Mouse (Mus musculus): ENCODE measurements around the gene Slc50a1. TPM values are rescaled to one million over a fixed set of nuclear protein-coding genes. Genes with fewer than 3 reads are reported as not detected.

Slc50a1 gene
- polyA plus RNA-seq, 1 experiment from 2014 or later = 22.2 TPM

DNA sequence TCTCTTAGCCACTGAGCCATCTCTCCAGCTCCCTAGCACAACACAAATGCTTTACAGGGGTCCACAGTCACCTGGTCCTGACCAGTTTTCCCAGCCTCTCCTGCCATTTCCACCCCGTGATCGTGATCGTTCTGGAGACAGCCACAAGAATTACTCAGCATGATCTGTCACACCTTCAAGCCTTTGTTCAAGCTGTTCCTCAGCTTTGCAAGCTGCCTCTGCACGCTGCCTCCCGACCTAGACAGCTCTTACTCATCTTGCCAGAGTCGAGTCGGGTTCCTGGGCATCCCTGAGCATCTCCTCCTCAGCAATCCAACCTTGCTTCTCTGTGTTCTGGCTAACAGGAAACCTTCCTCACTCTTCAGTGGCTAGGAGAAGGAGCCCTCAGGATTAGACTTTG lies 11.3 kb downstream of the Slc50a1 start, which contains the start of gene Dpm3:
TSS of gene Dpm3 (plus strand) at position 283 of the 400 bp plus-strand sequence.
- ATAC-seq (ENCODE audit: low read depth) = no peak
- H3K4me1 ChIP-seq (ENCODE audit: control insufficient read depth, low read depth, low read length) = no peaks in the 10 kb centered on the region; the same call in 1 of the 2 replicates
- no peak within 1 kb of the TSS for H3K4me2 ChIP-seq (ENCODE audit: low read depth, low read length)
- 0 out of 2 replicates have a peak, but pooled peaks cover 2% of the 10 kb centered on the region for H3K27me3 ChIP-seq (ENCODE audit: control insufficient read depth, insufficient read depth, low read depth, low read length)
- WGBS (ENCODE audit: insufficient replicate concordance) = 45% methylated on average over 7 of the region's 7 CpGs
- no peak within 1 kb of the TSS for H3K9ac ChIP-seq (ENCODE audit: low read depth, low read length)
- no peaks in the 10 kb centered on the region for H3K36me3 ChIP-seq (ENCODE audit: control insufficient read depth, insufficient read depth)
- H3K27ac ChIP-seq (ENCODE audit: low read length) = no peak within 1 kb of the TSS
- H3K9me3 ChIP-seq (replicated peaks; ENCODE audit: control insufficient read depth, low read length) = no peaks in the 10 kb centered on the region
- no peak within 1 kb of the TSS for H3K4me3 ChIP-seq (ENCODE audit: low read depth, low read length)

- no peak for ATAC-seq (ENCODE audit: low read depth)
- Histone ChIP-seq H3K4me1 (ENCODE audit: control insufficient read depth, low read depth, low read length) (peaks cover 5% of the 10 kb centered on the region), H3K9ac (ENCODE audit: low read depth, low read length) (no peak overlapping the region), H3K27ac (ENCODE audit: low read length) (no peak overlapping the region), H3K4me2 (ENCODE audit: low read depth, low read length) (no peak overlapping the region), H3K9me3 (replicated peaks; ENCODE audit: control insufficient read depth, low read length) (no peaks in the 10 kb centered on the region), H3K36me3 (ENCODE audit: control insufficient read depth, insufficient read depth) (no peaks in the 10 kb centered on the region), H3K27me3 (ENCODE audit: control insufficient read depth, insufficient read depth, low read depth, low read length) (peaks cover 8% of the 10 kb centered on the region), H3K4me3 (ENCODE audit: low read depth, low read length) (no peak overlapping the region)
- 50% methylated on average over 5 of the region's 5 CpGs for WGBS (ENCODE audit: insufficient replicate concordance)
Measured at GRCm38 (mm10) chr3:89256177-89256576, 14.2 kb downstream of the Slc50a1 start.

DNA sequence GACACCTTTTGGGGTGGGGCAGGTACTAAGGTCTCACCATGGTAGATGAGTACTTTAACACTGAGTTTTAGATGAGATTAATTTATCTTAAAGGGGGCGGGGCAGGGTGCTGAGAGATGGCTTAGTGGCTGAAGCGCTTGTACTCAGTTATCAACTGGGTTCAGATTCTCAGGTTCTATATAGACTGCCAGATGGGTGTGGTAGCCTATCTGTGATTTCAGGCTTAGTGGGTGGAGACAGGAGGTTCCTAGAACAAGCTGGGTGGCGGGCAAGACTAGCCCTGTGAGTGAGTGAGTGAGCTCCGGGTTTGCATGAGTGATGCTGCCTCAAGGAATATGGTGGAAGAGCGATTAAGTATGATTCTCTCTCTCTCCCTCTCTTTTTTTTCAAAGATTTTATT lies 15.4 kb downstream of the Slc50a1 start:
- Histone ChIP-seq H3K9me3 (replicated peaks; ENCODE audit: control insufficient read depth, low read length) (no peaks in the 10 kb centered on the region), H3K4me1 (ENCODE audit: control insufficient read depth, low read depth, low read length) (peaks cover 12% of the 10 kb centered on the region), H3K27me3 (ENCODE audit: control insufficient read depth, insufficient read depth, low read depth, low read length) (peaks cover 8% of the 10 kb centered on the region), H3K4me3 (ENCODE audit: low read depth, low read length) (no peak overlapping the region), H3K27ac (ENCODE audit: low read length) (no peak overlapping the region), H3K4me2 (ENCODE audit: low read depth, low read length) (no peak overlapping the region), H3K9ac (ENCODE audit: low read depth, low read length) (no peak overlapping the region), H3K36me3 (ENCODE audit: control insufficient read depth, insufficient read depth) (no peaks in the 10 kb centered on the region)
- 46% methylated on average over 5 of the region's 5 CpGs for WGBS (ENCODE audit: insufficient replicate concordance)
- no peak for ATAC-seq (ENCODE audit: low read depth)

DNA sequence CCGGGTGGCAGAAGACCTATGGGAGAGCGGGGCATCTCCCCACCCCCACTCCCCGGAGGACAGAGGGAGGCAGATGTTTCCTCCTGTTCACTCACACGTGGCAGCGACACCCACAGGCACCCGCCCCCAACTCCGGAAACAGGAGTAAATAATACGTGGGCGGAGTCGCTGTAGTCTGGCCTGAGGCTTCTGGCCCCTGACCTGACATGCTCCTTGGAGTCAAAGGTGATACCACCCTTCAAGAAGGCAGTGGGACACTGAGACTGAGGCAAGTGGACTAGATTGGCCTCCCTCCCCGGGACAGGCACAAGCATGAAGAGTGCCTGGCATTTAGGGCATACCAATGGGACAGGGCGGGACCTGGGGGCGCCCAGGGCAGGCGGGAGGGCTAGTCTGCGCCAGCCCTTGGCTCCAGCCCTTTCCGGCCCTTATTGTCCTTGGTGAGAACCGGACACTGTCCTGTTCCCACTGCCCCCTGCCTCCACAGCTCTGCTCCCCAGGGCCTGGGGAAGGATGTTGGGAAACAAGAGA lies 18.9 kb downstream of the Slc50a1 start:
- no peak overlapping the region for H3K27ac ChIP-seq (ENCODE audit: low read length)
- H3K4me3 ChIP-seq (ENCODE audit: low read depth, low read length) = no peak overlapping the region
- 3% methylated on average over 17 of the region's 17 CpGs for WGBS (ENCODE audit: insufficient replicate concordance)
- H3K4me2 ChIP-seq (ENCODE audit: low read depth, low read length) = peak overlapping the region; percentile 32; the same call in 1 of the 2 replicates
- H3K9me3 ChIP-seq (replicated peaks; ENCODE audit: control insufficient read depth, low read length) = no peaks in the 10 kb centered on the region
- H3K27me3 ChIP-seq (ENCODE audit: control insufficient read depth, insufficient read depth, low read depth, low read length) = peaks cover 6% of the 10 kb centered on the region
- no peak overlapping the region for H3K9ac ChIP-seq (ENCODE audit: low read depth, low read length)
- ATAC-seq (ENCODE audit: low read depth) = peak; percentile 60
- H3K36me3 ChIP-seq (ENCODE audit: control insufficient read depth, insufficient read depth) = no peaks in the 10 kb centered on the region
- H3K4me1 ChIP-seq (ENCODE audit: control insufficient read depth, low read depth, low read length) = peaks cover 17% of the 10 kb centered on the region

- Histone ChIP-seq H3K36me3 (ENCODE audit: control insufficient read depth, insufficient read depth) (no peaks in the 10 kb centered on the region), H3K4me3 (ENCODE audit: low read depth, low read length) (no peak overlapping the region), H3K4me2 (ENCODE audit: low read depth, low read length) (no peak overlapping the region), H3K27me3 (ENCODE audit: control insufficient read depth, insufficient read depth, low read depth, low read length) (peaks cover 8% of the 10 kb centered on the region), H3K4me1 (ENCODE audit: control insufficient read depth, low read depth, low read length) (peaks cover 23% of the 10 kb centered on the region), H3K9me3 (replicated peaks; ENCODE audit: control insufficient read depth, low read length) (no peaks in the 10 kb centered on the region), H3K9ac (ENCODE audit: low read depth, low read length) (no peak overlapping the region), H3K27ac (ENCODE audit: low read length) (no peak overlapping the region)
- no peak for ATAC-seq (ENCODE audit: low read depth)
- 15% methylated on average over 7 of the region's 7 CpGs for WGBS (ENCODE audit: insufficient replicate concordance)
Measured at GRCm38 (mm10) chr3:89250435-89251040, 19.8 kb downstream of the Slc50a1 start.

- no peak for ATAC-seq (ENCODE audit: low read depth)
- no peak overlapping the region for H3K9ac ChIP-seq (ENCODE audit: low read depth, low read length)
- H3K27me3 ChIP-seq (ENCODE audit: control insufficient read depth, insufficient read depth, low read depth, low read length) = peaks cover 25% of the 10 kb centered on the region
- H3K4me1 ChIP-seq (ENCODE audit: control insufficient read depth, low read depth, low read length) = peaks cover 35% of the 10 kb centered on the region
- WGBS (ENCODE audit: insufficient replicate concordance) = 70% methylated on average over 4 of the region's 4 CpGs
- no peaks in the 10 kb centered on the region for H3K36me3 ChIP-seq (ENCODE audit: control insufficient read depth, insufficient read depth)
- H3K4me2 ChIP-seq (ENCODE audit: low read depth, low read length) = peak overlapping the region; percentile 88
- no peaks in the 10 kb centered on the region for H3K9me3 ChIP-seq (replicated peaks; ENCODE audit: control insufficient read depth, low read length)
- H3K4me3 ChIP-seq (ENCODE audit: low read depth, low read length) = no peak overlapping the region; the same call in 1 of the 2 replicates
- H3K27ac ChIP-seq (ENCODE audit: low read length) = no peak overlapping the region
Measured at GRCm38 (mm10) chr3:89247466-89247865, 22.9 kb downstream of the Slc50a1 start.

DNA sequence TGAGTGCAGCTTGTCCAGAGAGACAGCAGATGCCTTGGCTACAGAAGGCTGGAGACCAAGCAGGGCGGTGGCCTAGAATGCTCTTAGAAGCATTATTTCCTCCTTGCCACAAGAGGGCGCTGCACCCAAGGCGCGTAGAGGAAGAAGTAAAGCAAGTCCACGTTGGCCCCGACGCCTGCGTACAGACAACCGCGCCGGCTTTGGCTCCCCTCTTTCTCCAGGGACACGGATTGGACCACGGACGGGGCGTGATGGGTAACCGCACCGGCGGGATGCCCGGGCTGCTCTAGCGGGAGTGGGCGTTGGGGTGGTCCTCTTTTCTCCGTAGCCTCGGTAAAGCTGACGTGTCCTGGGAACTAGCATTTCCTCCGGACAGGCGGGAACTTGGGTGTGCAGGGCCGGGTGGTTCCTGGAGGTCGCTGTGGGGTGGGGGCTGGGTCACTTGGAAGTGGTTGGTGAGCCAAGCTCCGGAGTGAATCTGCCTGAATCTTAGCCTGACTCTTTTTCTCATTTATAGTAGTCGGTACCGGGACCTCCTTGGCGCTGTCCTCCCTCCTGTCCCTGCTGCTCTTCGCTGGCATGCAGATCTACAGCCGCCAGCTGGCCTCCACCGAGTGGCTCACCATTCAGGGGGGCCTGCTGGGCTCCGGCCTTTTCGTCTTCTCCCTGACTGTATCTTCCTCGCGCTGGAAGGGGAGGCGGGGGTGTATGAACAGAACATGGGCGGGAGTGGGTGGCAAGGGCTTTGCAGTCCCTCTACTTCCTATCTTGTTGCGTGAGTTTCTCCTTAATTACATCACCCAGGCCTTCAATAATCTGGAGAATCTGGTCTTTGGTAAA lies 23.9 kb downstream of the Slc50a1 start, which contains the start of gene Trim46:
TSS of gene Trim46 (minus strand) at position 49 of the 840 bp plus-strand sequence.
- under 1% methylated on average over 42 of the region's 42 CpGs for WGBS (ENCODE audit: insufficient replicate concordance)
- H3K27me3 ChIP-seq (ENCODE audit: control insufficient read depth, insufficient read depth, low read depth, low read length) = peaks cover 20% of the 10 kb centered on the region
- ATAC-seq (ENCODE audit: low read depth) = peak; percentile 57

GRCm38 (mm10) chr3:89245688-89246171 lies 24.6 kb downstream of the Slc50a1 start, which contains the start of gene Krtcap2:
Krtcap2 (plus strand) TSS chr3:89245966.
- ATAC-seq (ENCODE audit: low read depth) = 0 out of 2 replicates have a peak, but pooled peaks have one; percentile 3
- peak within 1 kb of the TSS; percentile 68 for H3K9ac ChIP-seq (ENCODE audit: low read depth, low read length)
- H3K4me2 ChIP-seq (ENCODE audit: low read depth, low read length) = peak within 1 kb of the TSS; percentile 88
- H3K9me3 ChIP-seq (replicated peaks; ENCODE audit: control insufficient read depth, low read length) = no peaks in the 10 kb centered on the region
- WGBS (ENCODE audit: insufficient replicate concordance) = 6% methylated on average over 20 of the region's 20 CpGs
- peaks cover 25% of the 10 kb centered on the region for H3K4me1 ChIP-seq (ENCODE audit: control insufficient read depth, low read depth, low read length)
- peaks cover 20% of the 10 kb centered on the region for H3K27me3 ChIP-seq (ENCODE audit: control insufficient read depth, insufficient read depth, low read depth, low read length)
- H3K36me3 ChIP-seq (ENCODE audit: control insufficient read depth, insufficient read depth) = no peaks in the 10 kb centered on the region
- H3K27ac ChIP-seq (ENCODE audit: low read length) = peak within 1 kb of the TSS; percentile 41; the same call in 1 of the 2 replicates
- peak within 1 kb of the TSS; percentile 68 for H3K4me3 ChIP-seq (ENCODE audit: low read depth, low read length)

More for the DNA sequence above, 23.9 kb downstream of the Slc50a1 start, which contains the start of gene Trim46:
- no peaks in the 10 kb centered on the region for H3K9me3 ChIP-seq (replicated peaks; ENCODE audit: control insufficient read depth, low read length)
- H3K4me1 ChIP-seq (ENCODE audit: control insufficient read depth, low read depth, low read length) = peaks cover 33% of the 10 kb centered on the region
- H3K4me3 ChIP-seq (ENCODE audit: low read depth, low read length) = peak within 1 kb of the TSS; percentile 68
- peak within 1 kb of the TSS; percentile 68 for H3K9ac ChIP-seq (ENCODE audit: low read depth, low read length)
- H3K36me3 ChIP-seq (ENCODE audit: control insufficient read depth, insufficient read depth) = no peaks in the 10 kb centered on the region
- peak within 1 kb of the TSS; percentile 41; the same call in 1 of the 2 replicates for H3K27ac ChIP-seq (ENCODE audit: low read length)
- peak within 1 kb of the TSS; percentile 88 for H3K4me2 ChIP-seq (ENCODE audit: low read depth, low read length)

Data from liver, embryonic 16.5 days (tissue).